Mouse (Mus musculus): Measurements from ENCODE around the gene Tmem170. TPM values are rescaled to one million over a fixed set of nuclear protein-coding genes. Genes with fewer than 3 reads are reported as not detected.

Tmem170 gene
- 1 to 10 TPM; 5.6 to 6.6 TPM for total RNA-seq (2021)
- long read RNA-seq, experiment 1, partial matches to known transcripts = 0 of 4 reads
- long read RNA-seq, experiment 1, other reads (novel, unspliced or antisense) = 1 of 4 reads
- long read RNA-seq, experiment 2, partial matches to known transcripts = 0 of 5 reads
- long read RNA-seq, experiment 2, other reads (novel, unspliced or antisense) = 1 of 5 reads

DNA sequence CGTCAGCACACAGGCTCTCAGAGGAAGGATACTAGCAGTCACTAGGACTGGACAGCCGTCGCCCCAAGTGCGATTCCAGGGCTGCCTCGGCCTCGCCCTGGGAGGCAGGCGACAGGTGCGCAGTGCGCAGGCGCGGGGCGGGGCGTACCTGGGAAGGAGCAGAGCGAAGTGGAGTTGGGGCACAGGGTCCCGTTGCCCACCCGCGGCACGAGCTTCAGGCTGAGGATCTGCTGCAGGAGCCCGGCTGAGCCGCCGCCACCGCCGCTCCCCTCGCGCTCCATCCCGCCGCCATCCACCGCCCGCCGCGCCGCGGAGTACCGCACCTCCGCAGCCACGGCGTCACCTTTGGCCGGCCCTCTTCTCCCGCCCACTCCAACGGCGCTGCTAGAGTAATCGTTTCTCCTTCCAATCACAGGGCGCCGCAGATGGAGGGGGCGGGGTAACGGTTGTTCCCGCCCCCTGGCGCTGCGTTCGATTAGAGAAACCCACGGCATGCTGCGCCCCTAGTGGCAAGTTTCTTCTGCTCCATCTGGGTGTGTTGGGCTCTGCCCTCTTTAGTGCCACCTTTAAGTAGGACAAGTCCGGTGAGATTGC is at the start of gene Tmem170:
Tmem170 (minus strand) TSS at position 396 of the 594 bp plus-strand sequence.
- DNase-seq (ENCODE audit: low spot score in 2 of 2) = peak; percentile 96 to 97

DNA sequence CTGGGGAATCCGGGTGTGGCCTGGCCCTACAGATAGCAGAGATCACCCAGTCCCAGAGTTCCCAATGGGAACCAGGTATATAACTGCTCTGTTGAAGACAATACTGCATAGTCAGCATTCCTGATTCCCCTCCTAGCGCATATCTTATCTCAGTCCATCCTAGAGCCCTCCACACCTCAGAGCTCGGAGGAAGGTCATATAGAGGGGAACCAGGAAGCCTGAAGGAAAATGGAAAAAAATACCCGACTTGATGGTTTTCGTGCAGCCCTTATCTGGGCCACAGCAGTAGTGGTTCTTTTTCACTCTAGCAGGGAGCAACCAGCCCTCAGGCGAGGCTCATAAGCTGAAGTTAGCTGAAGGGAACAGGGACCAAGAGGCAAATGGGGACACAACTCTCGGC is 48.4 kb upstream of the Tmem170 start:
- DNase-seq (ENCODE audit: low spot score in 2 of 2) = no peak

DNA sequence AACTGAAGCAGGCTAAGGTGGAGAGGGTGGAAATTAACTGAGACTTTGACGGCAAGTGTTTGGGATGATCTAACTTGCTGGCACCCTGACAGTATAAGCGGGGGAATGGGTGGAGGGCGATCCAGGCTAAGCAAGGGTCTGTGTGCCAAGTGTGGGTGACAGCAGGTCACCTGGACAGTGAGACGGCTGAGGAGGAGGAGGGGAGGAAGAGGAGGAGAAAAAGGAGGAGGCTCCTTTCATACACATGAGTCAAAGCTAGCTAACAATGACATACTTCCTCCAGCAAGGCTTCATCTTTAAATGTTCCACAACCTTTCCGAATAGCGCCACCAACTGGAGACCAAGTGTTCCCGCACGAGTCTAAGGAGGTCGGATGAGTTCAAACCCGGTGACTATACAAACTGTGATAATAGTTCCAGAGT is 46.8 kb upstream of the Tmem170 start:
- DNase-seq (ENCODE audit: low spot score in 2 of 2) = peak; percentile 51 to 53

- DNase-seq (ENCODE audit: low spot score in 2 of 2) = no peak
Observed at GRCm38 (mm10) chr8:111920971-111921370, 44.4 kb upstream of the Tmem170 start.

- no peak for DNase-seq (ENCODE audit: low spot score in 2 of 2)
Observed at GRCm38 (mm10) chr8:111919663-111920062, 43.1 kb upstream of the Tmem170 start.

DNA sequence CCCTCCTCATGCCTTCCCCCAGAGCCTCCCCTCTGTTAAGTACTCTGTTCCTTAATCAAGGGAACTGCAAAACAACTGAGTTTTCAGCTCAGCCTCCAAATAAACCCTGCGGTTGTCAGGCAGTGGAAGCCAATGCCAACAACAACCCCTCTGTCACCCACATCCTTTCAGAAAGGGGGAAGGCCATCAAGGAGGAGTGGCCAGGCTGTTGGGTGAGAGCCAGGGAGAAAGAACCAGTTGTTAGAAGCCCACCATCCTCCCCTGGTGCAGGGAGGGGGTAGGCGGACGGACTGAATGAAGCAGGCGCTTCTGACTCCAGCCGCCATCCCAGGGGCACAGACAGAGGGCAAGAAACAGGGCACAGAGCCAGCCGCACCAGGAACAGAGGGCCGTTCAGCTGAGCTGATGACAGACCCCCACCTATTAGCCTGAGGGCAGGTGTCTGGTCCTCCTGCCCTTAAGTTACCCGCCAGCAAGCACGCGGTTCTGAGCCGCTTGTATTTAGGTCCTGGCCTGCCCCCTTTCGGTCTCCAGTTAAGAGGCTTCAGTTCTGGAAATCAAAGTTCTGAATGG is 36.4 kb upstream of the Tmem170 start:
- no peak for DNase-seq (ENCODE audit: low spot score in 2 of 2)

GRCm38 (mm10) chr8:111911572-111911971 is 35.0 kb upstream of the Tmem170 start:
- DNase-seq (ENCODE audit: low spot score in 2 of 2) = no peak

- no peak for DNase-seq (ENCODE audit: low spot score in 2 of 2)
Observed at GRCm38 (mm10) chr8:111909621-111910450, 33.3 kb upstream of the Tmem170 start, which contains the start of gene Chst5. Chst5 (minus strand) TSS chr8:111910447.

DNA sequence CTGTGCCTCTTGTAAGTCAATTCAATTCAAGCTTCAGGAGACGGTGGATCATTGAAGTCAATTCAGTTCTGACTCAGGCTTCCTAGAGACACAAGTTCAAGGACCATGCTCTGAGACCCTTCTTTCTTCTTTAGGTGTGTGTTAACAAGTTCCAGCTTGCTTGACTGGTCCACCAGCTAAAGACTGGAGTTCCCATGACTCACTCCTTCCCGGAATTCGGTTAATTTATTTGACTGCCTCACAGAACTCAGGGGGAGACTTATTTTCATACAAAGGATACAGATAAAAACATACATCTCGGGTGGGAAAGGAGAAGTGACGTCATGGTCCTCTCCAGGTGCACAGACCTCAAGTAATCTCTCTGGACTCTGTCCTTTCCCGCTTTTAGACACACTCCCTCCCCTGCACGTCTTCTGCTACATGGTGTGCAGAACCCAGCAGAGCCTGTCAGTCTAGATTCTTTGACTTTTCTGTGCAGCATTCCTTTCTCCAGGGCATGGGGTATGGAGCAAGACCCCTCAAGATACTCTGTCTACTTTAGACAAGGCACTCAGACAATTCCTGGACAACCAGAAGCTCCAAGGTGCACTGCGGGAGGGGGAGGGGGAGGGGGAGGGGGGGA is 29.1 kb upstream of the Tmem170 start:
- no peak for DNase-seq (ENCODE audit: low spot score in 2 of 2)

DNA sequence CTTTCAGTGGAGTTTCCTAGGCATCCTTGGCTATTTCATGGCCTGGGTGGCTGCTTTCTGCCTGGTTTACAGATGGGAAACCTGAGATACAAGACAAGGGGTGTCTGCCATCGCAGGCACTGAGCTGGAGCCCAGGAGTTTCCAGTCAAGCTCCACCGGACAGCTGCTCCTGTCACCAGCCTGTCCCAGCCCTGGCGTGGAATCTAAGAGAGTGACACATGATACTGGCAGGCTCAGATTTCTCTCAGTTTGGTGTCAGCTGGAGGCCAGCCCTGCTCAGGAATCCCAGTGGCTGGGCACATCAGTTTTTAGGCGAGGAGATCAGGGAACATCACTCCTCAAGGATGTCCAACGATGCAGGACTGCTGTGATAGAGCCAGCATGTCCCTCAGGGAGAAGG is 25.5 kb upstream of the Tmem170 start:
- DNase-seq (ENCODE audit: low spot score in 2 of 2) = no peak

- no peak for DNase-seq (ENCODE audit: low spot score in 2 of 2)
Observed at GRCm38 (mm10) chr8:111898586-111898985, 22.0 kb upstream of the Tmem170 start.

DNA sequence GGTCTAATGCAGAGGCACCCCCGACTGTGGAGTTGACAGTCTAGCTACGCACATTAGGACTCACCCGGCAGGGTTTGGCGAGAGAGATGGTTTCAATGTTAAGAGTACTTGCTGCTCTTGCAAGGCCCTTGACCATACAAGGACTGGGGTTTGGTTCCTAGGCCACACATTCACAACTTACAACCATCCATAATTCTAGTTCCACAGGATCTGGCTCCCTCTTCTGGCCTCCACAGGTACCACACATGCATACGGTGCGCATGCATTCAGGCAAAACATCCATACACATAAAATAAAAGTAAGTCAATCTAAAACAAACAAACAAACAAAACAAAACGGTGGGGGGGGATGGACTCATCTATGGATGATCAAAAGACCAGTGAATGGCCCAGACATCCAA is 18.4 kb upstream of the Tmem170 start:
- no peak for DNase-seq (ENCODE audit: low spot score in 2 of 2)

GRCm38 (mm10) chr8:111892615-111893014 is 16.1 kb upstream of the Tmem170 start:
- no peak for DNase-seq (ENCODE audit: low spot score in 2 of 2)

DNA sequence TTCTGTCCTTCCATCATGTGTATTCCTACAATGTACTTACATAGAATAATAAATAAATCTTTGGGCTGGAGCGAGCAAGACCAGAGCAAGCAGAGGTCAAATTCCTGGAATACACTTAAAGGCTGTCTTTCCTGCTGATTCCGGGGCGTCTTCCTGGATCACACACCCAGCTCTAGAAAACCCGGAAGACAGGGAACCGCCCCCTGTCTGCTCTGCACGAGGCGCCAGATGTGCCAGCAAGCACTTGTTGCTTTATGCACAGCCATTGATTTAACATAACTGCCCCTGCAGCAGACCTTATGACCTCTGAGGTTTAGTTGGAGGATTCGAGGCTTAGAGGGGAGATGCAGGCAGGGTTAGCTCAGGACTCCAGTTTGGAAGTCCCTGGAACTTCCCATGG is 15.4 kb upstream of the Tmem170 start:
- DNase-seq (ENCODE audit: low spot score in 2 of 2) = no peak

DNA sequence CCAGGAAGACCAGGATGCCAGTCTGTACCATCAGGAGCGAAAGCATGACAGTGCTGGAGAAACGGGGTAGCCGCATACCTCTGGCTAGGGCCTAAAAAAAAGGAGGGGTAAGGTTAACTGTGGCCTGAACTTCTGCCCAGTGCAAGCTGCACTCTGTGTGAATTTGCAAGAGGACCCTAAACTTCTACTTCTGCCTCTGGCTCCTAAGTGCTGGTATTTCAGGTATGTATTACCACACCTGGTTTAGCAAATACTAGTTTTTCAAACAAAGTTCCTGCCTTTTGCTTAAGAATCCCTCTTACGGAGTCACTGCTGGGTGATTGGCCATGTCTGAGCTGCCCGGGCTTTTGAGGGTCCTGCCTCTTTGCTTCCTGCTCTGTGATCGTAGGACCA is 14.4 kb upstream of the Tmem170 start:
- no peak for DNase-seq (ENCODE audit: low spot score in 2 of 2)

DNA sequence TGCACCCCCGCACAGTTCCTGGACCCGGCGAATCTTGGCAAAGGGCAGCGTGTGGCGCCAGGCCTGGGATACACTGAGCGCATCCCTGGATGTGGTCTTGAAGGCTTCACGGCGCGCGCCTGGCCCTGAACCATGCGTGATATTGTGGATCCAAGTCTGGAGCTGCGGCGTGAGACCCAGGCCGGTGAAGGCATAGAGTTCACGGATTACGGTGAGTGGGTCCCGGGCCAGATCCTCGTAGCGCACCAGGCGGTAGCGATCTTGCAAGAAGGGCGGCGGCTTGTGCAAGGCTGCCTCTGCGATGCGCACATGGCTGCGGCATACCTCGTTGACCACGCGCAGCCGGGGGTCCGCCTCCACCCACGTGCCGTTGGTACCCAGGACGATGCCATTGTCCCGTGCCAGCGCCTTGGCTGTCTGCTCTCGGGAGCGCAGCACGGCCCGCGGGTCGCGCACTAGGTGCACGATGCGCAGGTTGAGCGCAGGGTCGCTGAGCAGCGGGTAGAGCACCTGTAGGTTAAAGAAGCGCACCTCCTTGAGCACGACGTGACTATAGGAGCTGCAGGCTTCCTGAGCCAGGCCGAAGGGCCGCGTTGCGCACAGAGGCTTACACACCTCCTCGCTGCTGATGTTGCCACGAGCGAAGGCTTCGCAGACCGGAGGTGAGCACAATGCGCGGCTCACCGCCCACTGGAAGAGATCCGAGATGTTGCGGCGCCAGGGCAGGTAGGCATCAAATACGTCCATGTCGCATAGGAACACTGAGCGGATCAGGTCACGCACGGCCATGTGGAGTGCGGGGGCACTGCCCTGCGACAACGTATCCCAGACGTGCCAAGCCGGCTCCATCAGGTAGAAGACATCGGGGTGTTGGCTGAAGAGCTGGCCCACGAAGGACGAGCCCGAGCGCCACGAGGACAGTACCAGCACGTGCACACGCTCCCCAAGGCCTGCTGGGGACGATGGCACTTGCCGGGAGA is 13.7 kb upstream of the Tmem170 start:
- no peak for DNase-seq (ENCODE audit: low spot score in 2 of 2)

DNA sequence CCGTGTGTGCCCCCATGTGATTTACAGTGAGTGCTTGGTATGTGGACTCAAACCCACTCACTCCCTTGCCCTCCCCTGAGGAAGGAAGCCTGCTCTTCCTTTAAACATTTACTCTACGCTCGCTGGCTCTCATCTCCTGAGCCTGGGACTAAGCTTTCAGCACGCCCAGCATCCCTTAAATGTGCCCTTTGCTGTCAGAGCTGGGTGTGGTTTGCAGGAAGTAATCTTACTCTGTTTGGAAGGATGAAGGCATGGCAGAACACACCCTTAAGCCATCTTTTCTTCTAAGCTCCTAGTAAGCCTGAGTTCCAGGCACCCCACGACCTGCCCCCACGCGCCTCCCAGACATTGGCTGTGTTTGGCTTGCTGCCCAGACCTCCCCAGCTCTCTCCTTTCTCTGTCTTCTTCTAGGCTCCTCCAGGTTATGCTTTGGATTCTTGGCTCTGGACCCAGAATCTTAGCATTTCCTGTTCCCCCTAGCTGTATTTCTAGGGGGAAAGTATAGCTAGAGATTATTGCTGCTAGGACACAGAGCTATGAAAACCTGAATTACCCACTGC is 11.6 kb upstream of the Tmem170 start:
- no peak for DNase-seq (ENCODE audit: low spot score in 2 of 2)

DNA sequence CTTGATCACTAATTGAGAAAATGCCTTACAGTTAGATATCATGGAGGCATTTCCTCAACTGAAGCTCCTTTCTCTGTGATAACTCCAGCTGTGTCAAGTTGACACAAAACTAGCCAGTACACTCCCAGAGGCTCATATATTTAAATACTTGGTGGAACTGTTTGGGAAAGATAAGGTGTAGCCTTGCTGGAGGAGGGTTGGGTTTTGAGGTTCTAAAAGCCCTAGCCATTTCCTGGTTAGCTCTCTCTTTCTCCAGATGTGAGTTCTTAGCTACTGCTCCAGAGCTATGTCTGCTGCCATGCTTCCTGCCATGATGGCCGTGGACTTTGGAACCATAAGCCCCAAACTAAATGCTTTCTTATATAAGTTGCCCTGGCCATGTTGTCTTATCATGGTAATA is 10.9 kb upstream of the Tmem170 start:
- DNase-seq (ENCODE audit: low spot score in 2 of 2) = no peak

- DNase-seq (ENCODE audit: low spot score in 2 of 2) = no peak
Observed at GRCm38 (mm10) chr8:111883615-111884014, 7.1 kb upstream of the Tmem170 start.

DNA sequence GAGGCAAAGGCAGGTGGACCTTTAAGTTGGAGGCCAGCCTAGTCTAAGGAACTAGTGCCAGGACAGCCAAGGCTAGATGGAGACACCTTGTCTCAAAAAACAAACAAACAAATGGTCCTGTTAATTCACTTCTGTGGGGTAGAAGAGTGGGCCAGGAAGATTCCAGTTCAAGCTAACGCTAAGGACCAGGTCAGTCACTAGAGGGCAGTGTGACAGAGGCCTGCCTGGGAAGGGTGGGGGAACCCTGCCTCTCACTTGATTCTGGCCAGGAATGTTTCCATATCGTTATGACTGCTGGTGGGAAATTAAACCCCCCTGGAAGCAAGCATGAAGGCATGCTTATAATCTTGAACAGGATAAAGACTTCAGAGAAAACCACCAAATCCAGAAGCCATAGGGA is 5.0 kb upstream of the Tmem170 start:
- DNase-seq (ENCODE audit: low spot score in 2 of 2) = peak; percentile 22 to 39
